Mouse (Mus musculus) cortical plate, adult 2 months (tissue): ENCODE results near the gene Slc6a19.

ENCODE experiments used
- CTCF ChIP-seq: fragments of 200-500 bp; IDR thresholded peaks from 2 replicates; pipeline ENCODE4 v1.5.1; 2011; ENCODE audit warnings: mild to moderate bottlenecking, control low read depth, low read length; ENCODE audit not compliant: insufficient read depth; ENCODE audit errors: extremely low read depth
- POLR2A ChIP-seq: fragments of 200-500 bp; IDR thresholded peaks from 2 replicates; pipeline ENCODE4 v1.6.1; 2011; ENCODE audit warnings: mild to moderate bottlenecking, low read length, control low read depth; ENCODE audit not compliant: insufficient read depth; ENCODE audit errors: extremely low read depth

- TF ChIP-seq POLR2A, result no peak
- no peak for TF ChIP-seq CTCF
Measured at GRCm38 (mm10) chr13:73711803-73712202, 7.1 kb upstream of the Slc6a19 start.
